28 mouse cellular contexts compared by ENCODE assay signal in the genomic region with DNA sequence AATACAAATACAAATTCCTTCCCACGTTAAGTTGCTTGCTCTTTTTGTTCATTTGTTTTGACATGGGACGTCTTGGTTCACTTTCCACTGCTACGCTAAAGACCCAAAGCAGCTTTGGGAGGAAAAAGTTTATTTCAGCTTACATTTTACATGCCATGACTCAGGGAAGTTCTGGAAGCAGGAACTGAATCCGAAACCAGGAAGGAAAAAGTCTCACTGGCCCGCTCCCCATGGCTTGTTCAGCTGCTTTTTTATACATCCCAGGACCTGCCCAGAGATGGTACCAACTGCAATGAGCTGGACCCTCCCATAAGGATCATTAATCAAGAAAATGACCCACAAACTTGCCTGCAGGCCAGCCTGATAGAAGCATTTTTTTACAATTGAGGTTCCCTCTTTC. TPM values are rescaled to one million over a fixed set of nuclear protein-coding genes. Genes with fewer than 3 reads are reported as not detected.
DNase-seq lines count a peak whose midpoint lies in the region; ATAC-seq and TF ChIP-seq lines count a peak whose summit lies in the region.
"Had no signal": no experiment of that assay in that cellular context is flagged by ENCODE, and none has a peak within 500 bp of the region (broad histone marks: within the 10 kb centered on the region; RNA-seq: fewer than 3 reads in every experiment).

No protein-coding gene starts in this region.

- no peak overlapping the region for H3K4me2 ChIP-seq in liver, postnatal 0 days (ENCODE audit: low read depth, low read length)
- H3K4me2 ChIP-seq: embryonic facial prominence, embryonic 13.5 days; forebrain, embryonic 12.5 days; forebrain, embryonic 15.5 days; heart, embryonic 11.5 days; hindbrain, embryonic 12.5 days; hindbrain, embryonic 15.5 days had no signal

- no peak for TF ChIP-seq CTCF in liver, postnatal 0 days (IDR thresholded peaks at IDR 0.05; ENCODE audit: low read depth)

- H3K79me2 ChIP-seq in macrophage (ENCODE audit: inconsistent target): no peaks in the 10 kb centered on the region

- H3K4me3 ChIP-seq in heart, embryonic 10.5 days: no peak overlapping the region
- H3K4me3 ChIP-seq in liver, postnatal 0 days (ENCODE audit: low read depth, low read length): no peak overlapping the region
- H3K4me3 ChIP-seq in macrophage (ENCODE audit: inconsistent target): no peak overlapping the region
- H3K4me3 ChIP-seq: embryonic facial prominence, embryonic 10.5 days; embryonic facial prominence, embryonic 13.5 days; erythroblast, embryonic 14.5 days; forebrain, embryonic 12.5 days; forebrain, embryonic 15.5 days; heart, adult 2 months; hindbrain, embryonic 12.5 days; hindbrain, embryonic 15.5 days had no signal

- ATAC-seq in liver, postnatal 0 days: no peak
- ATAC-seq: forebrain, embryonic 15.5 days; Patski had no signal

- 73% methylated on average over 5 of the region's 5 CpGs for WGBS in heart, embryonic 10.5 days
- WGBS in liver, postnatal 0 days (ENCODE audit: insufficient replicate concordance): 78% methylated on average over 5 of the region's 5 CpGs
- WGBS in macrophage (ENCODE audit: missing documents): 57% methylated on average over 5 of the region's 5 CpGs

- H3K9me3 ChIP-seq in heart, embryonic 10.5 days: no peaks in the 10 kb centered on the region
- no peaks in the 10 kb centered on the region for H3K9me3 ChIP-seq in liver, postnatal 0 days (ENCODE audit: low read length)
- H3K9me3 ChIP-seq: embryonic facial prominence, embryonic 10.5 days; embryonic facial prominence, embryonic 13.5 days; forebrain, embryonic 12.5 days; forebrain, embryonic 15.5 days; G1E; hindbrain, embryonic 12.5 days; hindbrain, embryonic 15.5 days had no signal

- H3K36me3 ChIP-seq in heart, embryonic 10.5 days: no peaks in the 10 kb centered on the region
- H3K36me3 ChIP-seq in liver, postnatal 0 days (replicated peaks; ENCODE audit: insufficient read depth, low read length): no peaks in the 10 kb centered on the region
- H3K36me3 ChIP-seq in macrophage (ENCODE audit: inconsistent target): no peaks in the 10 kb centered on the region
- H3K36me3 ChIP-seq: embryonic facial prominence, embryonic 10.5 days; embryonic facial prominence, embryonic 13.5 days; forebrain, embryonic 12.5 days; forebrain, embryonic 15.5 days; G1E; hindbrain, embryonic 12.5 days; hindbrain, embryonic 15.5 days had no signal

- peaks cover 14% of the 10 kb centered on the region for H3K27me3 ChIP-seq in heart, embryonic 10.5 days (ENCODE audit: insufficient read depth, poor library complexity, severe bottlenecking)
- no peaks in the 10 kb centered on the region for H3K27me3 ChIP-seq in liver, postnatal 0 days (ENCODE audit: insufficient read depth, low read length)
- H3K27me3 ChIP-seq: CH12.LX; embryonic facial prominence, embryonic 13.5 days; hindbrain, embryonic 15.5 days; Patski had no signal

- H3K9ac ChIP-seq in liver, postnatal 0 days (replicated peaks): no peak overlapping the region
- H3K9ac ChIP-seq: embryonic facial prominence, embryonic 13.5 days; forebrain, embryonic 12.5 days; forebrain, embryonic 15.5 days; hindbrain, embryonic 12.5 days; hindbrain, embryonic 15.5 days had no signal

- no peak for TF ChIP-seq EP300 in liver, postnatal 0 days (IDR thresholded peaks at IDR 0.05; ENCODE audit: low read depth)

- H3K27ac ChIP-seq in heart, embryonic 10.5 days: no peak overlapping the region
- peak overlapping the region; percentile 70 for H3K27ac ChIP-seq in liver, postnatal 0 days (ENCODE audit: low read depth)
- H3K27ac ChIP-seq in macrophage: peak overlapping the region; percentile 73
- H3K27ac ChIP-seq: embryonic facial prominence, embryonic 10.5 days; embryonic facial prominence, embryonic 13.5 days; forebrain, embryonic 12.5 days; forebrain, embryonic 15.5 days; heart, adult 2 months; hindbrain, embryonic 12.5 days; hindbrain, embryonic 15.5 days had no signal

- DNase-seq in heart, adult 11 months: peak; percentile 87
- no peak for DNase-seq in heart, embryonic 10.5 days (ENCODE audit: low spot score)
- DNase-seq in liver, postnatal 0 days: no peak
- DNase-seq in liver: no peak
- no peak for DNase-seq in thymus, postnatal 14 days
- no peak for DNase-seq in thymus, postnatal 0 days (ENCODE audit: low spot score)
- DNase-seq: adrenal gland, postnatal 10 days; adrenal gland, postnatal 36 days; B cell, adult 2 months; cerebellum, adult 11-12 months; cerebellum, adult 8-10 months; cerebellum, postnatal 10 days; cerebellum, postnatal 36 days; embryo, embryonic 11 days; gastrocnemius, postnatal 14 days; heart, adult 2 months had no signal

- peaks cover 36% of the 10 kb centered on the region for H3K4me1 ChIP-seq in heart, embryonic 10.5 days
- peaks cover 29% of the 10 kb centered on the region for H3K4me1 ChIP-seq in liver, postnatal 0 days (ENCODE audit: insufficient read depth)

RNA-seq across cellular contexts. Expression of a gene that starts 5.0 kb away (rescaled TPM):
- 5.8 and 9.0 TPM in 2 replicates for polyA plus RNA-seq in heart, embryonic 10.5 days (2016; fragmentation: Nextera tagmentation; extraction: Ambion mirVana)
- 33.0 and 36.5 TPM in 2 replicates for polyA plus RNA-seq in liver, postnatal 0 days (2015; fragmentation: Nextera tagmentation; extraction: Ambion mirVana)
- 10 to 100 TPM in 10 of 26 experiments, 1 to 10 TPM in 16; 1.4 to 23.8 (median 6.3) TPM for total RNA-seq in macrophage (2018; cell fraction: chromatin; rRNA removed)
- total RNA-seq in macrophage (2018; cell fraction: cytosol; rRNA removed): 10 to 100 TPM; 11.4 to 32.2 (median 18.9) TPM
- 10 to 100 TPM in 25 of 26 experiments, 1 to 10 TPM in 1; 7.6 to 43.4 (median 25.0) TPM for total RNA-seq in macrophage (2018; cell fraction: nucleus; rRNA removed)
- polyA plus RNA-seq in macrophage (2018): 19.3 to 30.3 TPM (median 22.0 TPM) in 3 replicates
- polyA plus RNA-seq in thymus, postnatal 0 days (2015; fragmentation: Nextera tagmentation; extraction: Ambion mirVana): 12.3 and 13.8 TPM in 2 replicates

RNA-seq across cellular contexts. Expression of a gene that starts 59.0 kb away (rescaled TPM):
- 3.9 and 9.2 TPM in 2 replicates for polyA plus RNA-seq in heart, embryonic 10.5 days (2016; fragmentation: Nextera tagmentation; extraction: Ambion mirVana)
- 1.3 and 1.7 TPM in 2 replicates for polyA plus RNA-seq in liver, postnatal 0 days (2015; fragmentation: Nextera tagmentation; extraction: Ambion mirVana)
- total RNA-seq in macrophage (2018; cell fraction: chromatin; rRNA removed): 100 to 1,000 TPM in 1 of 26 experiments, 10 to 100 TPM in 2, 1 to 10 TPM in 12, under 1 TPM in 9, not detected in 2; 0.40 to 117 (median 1.9) TPM
- 10 to 100 TPM in 1 of 26 experiments, 1 to 10 TPM in 1, under 1 TPM in 24; 0.14 to 13.2 (median 0.43) TPM for total RNA-seq in macrophage (2018; cell fraction: cytosol; rRNA removed)
- 10 to 100 TPM in 2 of 26 experiments, 1 to 10 TPM in 8, under 1 TPM in 11, not detected in 5; 0.17 to 64.0 (median 0.77) TPM for total RNA-seq in macrophage (2018; cell fraction: nucleus; rRNA removed)
- 0.23 to 1.8 TPM (median 1.5 TPM) in 3 replicates for polyA plus RNA-seq in macrophage (2018)
- 9.0 and 9.5 TPM in 2 replicates for polyA plus RNA-seq in thymus, postnatal 0 days (2015; fragmentation: Nextera tagmentation; extraction: Ambion mirVana)
- total RNA-seq: G1E had no signal
- polyA plus RNA-seq: erythroblast, embryonic 14.5 days had no signal
